Mouse (Mus musculus): ENCODE data around the gene Irak3. TPM values are rescaled to one million over a fixed set of nuclear protein-coding genes. Genes with fewer than 3 reads are reported as not detected.

The Irak3 gene
- polyA plus RNA-seq, 1 experiment from 2014 or later, result 1.6 TPM

GRCm38 (mm10) chr10:120182887-120183286 lies 19.0 kb downstream of the Irak3 start:
- Histone ChIP-seq H3K4me3 (ENCODE audit: low read depth, low read length) (no peak overlapping the region), H3K27ac (ENCODE audit: low read length) (no peak overlapping the region), H3K27me3 (replicated peaks; ENCODE audit: insufficient read depth, low read length) (no peaks in the 10 kb centered on the region), H3K9ac (replicated peaks; ENCODE audit: low read depth) (no peak overlapping the region), H3K4me2 (replicated peaks; ENCODE audit: low read depth, low read length) (no peak overlapping the region), H3K4me1 (ENCODE audit: insufficient read depth, low read depth, low read length) (no peaks in the 10 kb centered on the region), H3K36me3 (ENCODE audit: insufficient read depth, low read length) (no peaks in the 10 kb centered on the region), H3K9me3 (ENCODE audit: low read length) (no peaks in the 10 kb centered on the region)
- TF ChIP-seq CTCF (IDR thresholded peaks at IDR 0.05) (peak; percentile 42), EP300 (IDR thresholded peaks at IDR 0.05) (no peak)
- DNase-seq (ENCODE audit: low spot score) (no peak), ATAC-seq (no peak)
- whole genome bisulfite sequencing, result 90% methylated on average over 1 of the region's 1 CpGs

GRCm38 (mm10) chr10:120174192-120174705 lies 27.7 kb downstream of the Irak3 start:
- DNase-seq (ENCODE audit: low spot score) (no peak), ATAC-seq (no peak)
- Histone ChIP-seq H3K4me2 (replicated peaks; ENCODE audit: low read depth, low read length) (no peak overlapping the region), H3K4me3 (ENCODE audit: low read depth, low read length) (no peak overlapping the region), H3K36me3 (ENCODE audit: insufficient read depth, low read length) (no peaks in the 10 kb centered on the region), H3K4me1 (ENCODE audit: insufficient read depth, low read depth, low read length) (no peaks in the 10 kb centered on the region), H3K27me3 (replicated peaks; ENCODE audit: insufficient read depth, low read length) (no peaks in the 10 kb centered on the region), H3K27ac (ENCODE audit: low read length) (no peak overlapping the region), H3K9ac (replicated peaks; ENCODE audit: low read depth) (no peak overlapping the region), H3K9me3 (ENCODE audit: low read length) (no peaks in the 10 kb centered on the region)
- no peak for TF ChIP-seq CTCF (IDR thresholded peaks at IDR 0.05)
- no peak for TF ChIP-seq EP300 (IDR thresholded peaks at IDR 0.05)
- 84% methylated on average over 15 of the region's 15 CpGs for WGBS

GRCm38 (mm10) chr10:120171340-120171739 lies 30.6 kb downstream of the Irak3 start:
- WGBS, result 50% methylated on average over 5 of the region's 5 CpGs
- no peak for TF ChIP-seq CTCF (IDR thresholded peaks at IDR 0.05)
- TF ChIP-seq EP300 (IDR thresholded peaks at IDR 0.05), result no peak

GRCm38 (mm10) chr10:120170277-120170676 lies 31.7 kb downstream of the Irak3 start:
- no peaks in the 10 kb centered on the region for H3K9me3 ChIP-seq (ENCODE audit: low read length)
- TF ChIP-seq CTCF (IDR thresholded peaks at IDR 0.05), result no peak
- no peak for TF ChIP-seq EP300 (IDR thresholded peaks at IDR 0.05)
- no peaks in the 10 kb centered on the region for H3K4me1 ChIP-seq (ENCODE audit: insufficient read depth, low read depth, low read length)
- WGBS, result 74% methylated on average over 4 of the region's 4 CpGs
- no peak overlapping the region for H3K27ac ChIP-seq (ENCODE audit: low read length)
- H3K36me3 ChIP-seq (ENCODE audit: insufficient read depth, low read length), result no peaks in the 10 kb centered on the region
- no peak for ATAC-seq
- no peaks in the 10 kb centered on the region for H3K27me3 ChIP-seq (replicated peaks; ENCODE audit: insufficient read depth, low read length)
- DNase-seq (ENCODE audit: low spot score), result no peak
- no peak overlapping the region for H3K4me3 ChIP-seq (ENCODE audit: low read depth, low read length)
- H3K4me2 ChIP-seq (replicated peaks; ENCODE audit: low read depth, low read length), result no peak overlapping the region
- H3K9ac ChIP-seq (replicated peaks; ENCODE audit: low read depth), result no peak overlapping the region

More at GRCm38 (mm10) chr10:120171340-120171739, 30.6 kb downstream of the Irak3 start:
- no peaks in the 10 kb centered on the region for H3K27me3 ChIP-seq (replicated peaks; ENCODE audit: insufficient read depth, low read length)
- H3K4me3 ChIP-seq (ENCODE audit: low read depth, low read length), result no peak overlapping the region
- ATAC-seq (no peak), DNase-seq (ENCODE audit: low spot score) (no peak)
- H3K4me2 ChIP-seq (replicated peaks; ENCODE audit: low read depth, low read length), result no peak overlapping the region
- no peaks in the 10 kb centered on the region for H3K36me3 ChIP-seq (ENCODE audit: insufficient read depth, low read length)
- no peak overlapping the region for H3K9ac ChIP-seq (replicated peaks; ENCODE audit: low read depth)
- H3K27ac ChIP-seq (ENCODE audit: low read length), result no peak overlapping the region
- H3K4me1 ChIP-seq (ENCODE audit: insufficient read depth, low read depth, low read length), result no peaks in the 10 kb centered on the region
- no peaks in the 10 kb centered on the region for H3K9me3 ChIP-seq (ENCODE audit: low read length)

- no peaks in the 10 kb centered on the region for H3K4me1 ChIP-seq (ENCODE audit: insufficient read depth, low read depth, low read length)
- TF ChIP-seq CTCF (IDR thresholded peaks at IDR 0.05) (no peak), EP300 (IDR thresholded peaks at IDR 0.05) (no peak)
- WGBS, result 74% methylated on average over 5 of the region's 5 CpGs
- no peaks in the 10 kb centered on the region for H3K27me3 ChIP-seq (replicated peaks; ENCODE audit: insufficient read depth, low read length)
- H3K4me3 ChIP-seq (ENCODE audit: low read depth, low read length), result no peak overlapping the region
- H3K9me3 ChIP-seq (ENCODE audit: low read length), result no peaks in the 10 kb centered on the region
- no peak overlapping the region for H3K4me2 ChIP-seq (replicated peaks; ENCODE audit: low read depth, low read length)
- no peak overlapping the region for H3K9ac ChIP-seq (replicated peaks; ENCODE audit: low read depth)
- DNase-seq (ENCODE audit: low spot score), result no peak
- no peak for ATAC-seq
- no peak overlapping the region for H3K27ac ChIP-seq (ENCODE audit: low read length)
- no peaks in the 10 kb centered on the region for H3K36me3 ChIP-seq (ENCODE audit: insufficient read depth, low read length)
Measured at GRCm38 (mm10) chr10:120169841-120170240, 32.1 kb downstream of the Irak3 start.

GRCm38 (mm10) chr10:120169064-120169463 lies 32.9 kb downstream of the Irak3 start:
- Histone ChIP-seq H3K4me1 (ENCODE audit: insufficient read depth, low read depth, low read length) (no peaks in the 10 kb centered on the region), H3K27ac (ENCODE audit: low read length) (no peak overlapping the region), H3K9me3 (ENCODE audit: low read length) (no peaks in the 10 kb centered on the region), H3K4me2 (replicated peaks; ENCODE audit: low read depth, low read length) (no peak overlapping the region), H3K36me3 (ENCODE audit: insufficient read depth, low read length) (no peaks in the 10 kb centered on the region), H3K9ac (replicated peaks; ENCODE audit: low read depth) (no peak overlapping the region), H3K27me3 (replicated peaks; ENCODE audit: insufficient read depth, low read length) (no peaks in the 10 kb centered on the region), H3K4me3 (ENCODE audit: low read depth, low read length) (no peak overlapping the region)
- DNase-seq (ENCODE audit: low spot score) (no peak), ATAC-seq (no peak)
- WGBS, result 40% methylated on average over 10 of the region's 10 CpGs
- no peak for TF ChIP-seq EP300 (IDR thresholded peaks at IDR 0.05)
- TF ChIP-seq CTCF (IDR thresholded peaks at IDR 0.05), result no peak

- H3K27ac ChIP-seq (ENCODE audit: low read length), result no peak overlapping the region
- H3K9ac ChIP-seq (replicated peaks; ENCODE audit: low read depth), result no peak overlapping the region
- DNase-seq (ENCODE audit: low spot score) (no peak), ATAC-seq (no peak)
- WGBS, result 70% methylated on average over 1 of the region's 1 CpGs
- H3K27me3 ChIP-seq (replicated peaks; ENCODE audit: insufficient read depth, low read length), result no peaks in the 10 kb centered on the region
- no peak overlapping the region for H3K4me2 ChIP-seq (replicated peaks; ENCODE audit: low read depth, low read length)
- H3K4me1 ChIP-seq (ENCODE audit: insufficient read depth, low read depth, low read length), result no peaks in the 10 kb centered on the region
- TF ChIP-seq EP300 (IDR thresholded peaks at IDR 0.05), result no peak
- TF ChIP-seq CTCF (IDR thresholded peaks at IDR 0.05), result no peak
- no peaks in the 10 kb centered on the region for H3K36me3 ChIP-seq (ENCODE audit: insufficient read depth, low read length)
- no peaks in the 10 kb centered on the region for H3K9me3 ChIP-seq (ENCODE audit: low read length)
- no peak overlapping the region for H3K4me3 ChIP-seq (ENCODE audit: low read depth, low read length)
Measured at GRCm38 (mm10) chr10:120168070-120168469, 33.9 kb downstream of the Irak3 start.
